Comparison of ENCODE assay signal across 8 mouse cellular contexts in the genomic region with DNA sequence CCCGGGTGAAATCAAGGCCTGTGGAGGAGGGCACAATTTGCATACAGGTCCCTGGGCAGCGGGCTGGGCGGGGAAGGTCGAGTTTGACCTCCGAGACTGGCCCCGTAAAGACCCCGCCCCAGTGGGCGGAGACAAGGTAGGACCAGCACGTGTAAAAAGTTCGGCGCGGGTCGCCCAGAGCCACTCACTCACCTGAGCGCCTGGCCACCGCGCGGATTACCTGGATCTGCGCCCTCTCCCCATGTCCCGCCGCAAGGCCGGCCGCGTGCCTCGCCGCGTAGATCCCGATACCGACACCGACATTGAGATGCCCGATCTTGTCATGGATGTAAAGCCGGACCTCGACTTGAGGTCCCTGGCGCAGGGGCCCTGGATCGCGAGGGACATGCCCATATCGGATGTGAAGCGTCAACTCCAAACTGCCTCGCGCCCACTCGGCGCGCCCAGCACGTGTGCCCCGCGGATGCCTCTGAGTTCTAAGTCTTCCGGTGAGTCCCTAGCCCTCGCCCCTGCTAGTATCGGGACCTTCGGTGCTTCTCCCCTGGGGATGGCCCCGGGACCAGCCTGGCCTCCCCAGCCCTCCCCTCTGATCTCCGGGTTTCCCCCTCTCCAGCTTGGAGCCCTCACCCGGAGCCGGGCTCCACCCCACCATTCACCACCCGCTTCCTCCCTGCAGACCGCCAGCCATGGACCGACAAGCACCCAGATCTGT. TPM values are rescaled to one million over a fixed set of nuclear protein-coding genes. Genes with fewer than 3 reads are reported as not detected.
DNase-seq lines count a peak whose midpoint lies in the region; ATAC-seq and TF ChIP-seq lines count a peak whose summit lies in the region.

A gene (plus strand): TSS at position 147 of the 712 bp plus-strand sequence.
A gene (minus strand): TSS at position 455 of the 712 bp plus-strand sequence.

- peak within 1 kb of the TSS; percentile 33 for H3K4me3 ChIP-seq in thymus, adult 2 months (ENCODE audit: control insufficient read depth, insufficient read depth, low read length)
- H3K4me3 ChIP-seq in limb, embryonic 12.5 days (replicated peaks), result peak within 1 kb of the TSS; percentile 40
- H3K4me3 ChIP-seq in midbrain, embryonic 13.5 days (replicated peaks), result peak within 1 kb of the TSS; percentile 28

- DNase-seq in thymus, adult 2 months, result no peak
- no peak for DNase-seq in thymus, adult 18-20 months
- peak; percentile 19 for DNase-seq in thymus, postnatal 25 days
- DNase-seq in left cerebral cortex, adult 18-20 months (ENCODE audit: low spot score in 2 of 2), result no peak

- peaks cover 6% of the 10 kb centered on the region; the same call in 1 of the 2 replicates for H3K27me3 ChIP-seq in thymus, adult 2 months (ENCODE audit: control insufficient read depth, insufficient read depth, low read length)
- peaks cover 60% of the 10 kb centered on the region for H3K27me3 ChIP-seq in limb, embryonic 12.5 days
- peaks cover 59% of the 10 kb centered on the region for H3K27me3 ChIP-seq in midbrain, embryonic 13.5 days

- TF ChIP-seq POLR2A in thymus, adult 2 months (IDR thresholded peaks at IDR 0.05; ENCODE audit: control insufficient read depth, extremely low read depth, insufficient read depth, low read length, poor library complexity), result no peak

- WGBS in thymus, adult 2 months, result 1% methylated on average over 56 of the region's 56 CpGs
- WGBS in limb, embryonic 12.5 days, result under 1% methylated on average over 56 of the region's 56 CpGs
- WGBS in midbrain, embryonic 13.5 days, result 1% methylated on average over 56 of the region's 56 CpGs

- no peak for TF ChIP-seq CTCF in thymus, adult 2 months (IDR thresholded peaks at IDR 0.05; ENCODE audit: borderline replicate concordance, control insufficient read depth, extremely low read depth, insufficient read depth, low read length, poor library complexity)

- peak within 1 kb of the TSS; percentile 75 for H3K4me2 ChIP-seq in limb, embryonic 12.5 days
- peak within 1 kb of the TSS; percentile 51 for H3K4me2 ChIP-seq in midbrain, embryonic 13.5 days (replicated peaks)

- no peak within 1 kb of the TSS for H3K27ac ChIP-seq in thymus, adult 2 months (ENCODE audit: control insufficient read depth, insufficient read depth, low read length)
- H3K27ac ChIP-seq in limb, embryonic 12.5 days, result no peak within 1 kb of the TSS
- H3K27ac ChIP-seq in midbrain, embryonic 13.5 days, result no peak within 1 kb of the TSS

- peak within 1 kb of the TSS; percentile 63 for H3K9ac ChIP-seq in limb, embryonic 12.5 days (replicated peaks)
- H3K9ac ChIP-seq in midbrain, embryonic 13.5 days (replicated peaks), result peak within 1 kb of the TSS; percentile 39

- H3K36me3 ChIP-seq in thymus, adult 2 months (ENCODE audit: control insufficient read depth, insufficient read depth, low read length), result peaks cover 5% of the 10 kb centered on the region; the same call in 1 of the 2 replicates
- H3K36me3 ChIP-seq in limb, embryonic 12.5 days, result peaks cover 27% of the 10 kb centered on the region
- H3K36me3 ChIP-seq in midbrain, embryonic 13.5 days, result peaks cover 29% of the 10 kb centered on the region

- H3K4me1 ChIP-seq in thymus, adult 2 months (replicated peaks; ENCODE audit: control insufficient read depth, insufficient read depth, low read length), result peaks cover 19% of the 10 kb centered on the region
- peaks cover 26% of the 10 kb centered on the region for H3K4me1 ChIP-seq in limb, embryonic 12.5 days (replicated peaks)
- H3K4me1 ChIP-seq in midbrain, embryonic 13.5 days (replicated peaks), result peaks cover 25% of the 10 kb centered on the region

- no peaks in the 10 kb centered on the region for H3K9me3 ChIP-seq in limb, embryonic 12.5 days
- no peaks in the 10 kb centered on the region for H3K9me3 ChIP-seq in midbrain, embryonic 13.5 days

- ATAC-seq in common myeloid progenitor, adult 5-6 weeks (replicated peaks; ENCODE audit: low read depth, poor library complexity, severe bottlenecking), result peak; percentile 45
- peak; percentile 33 to 46 for ATAC-seq in hematopoietic stem cell, adult 5-6 weeks (replicated peaks in 1 of 2; ENCODE audit: insufficient read depth in 1 of 2, low FRiP score in 2 of 2, low TSS enrichment in 1 of 2, low read depth in 1 of 2, poor library complexity in 2 of 2, severe bottlenecking in 2 of 2)
- ATAC-seq in limb, embryonic 12.5 days (ENCODE audit: insufficient number of reproducible peaks, insufficient read depth, low FRiP score, low TSS enrichment, low read depth), result no peak
- no peak for ATAC-seq in midbrain, embryonic 13.5 days

RNA-seq across cellular contexts. Expression of the first gene that starts in this region (rescaled TPM):
- 4.5 and 4.7 TPM in 2 replicates for polyA plus RNA-seq in thymus, adult 2 months (2012; rRNA removed)
- 2.6 and 6.3 TPM in 2 replicates for total RNA-seq in common myeloid progenitor, adult 5-6 weeks (2017)
- total RNA-seq in hematopoietic stem cell, adult 5-6 weeks (2017), result 5.3 and 5.9 TPM in 2 replicates
- polyA plus RNA-seq in limb, embryonic 12.5 days (2016; fragmentation: Nextera tagmentation; extraction: Ambion mirVana), result 0.38 and 0.61 TPM in 2 replicates
- 0.26 and 0.31 TPM in 2 replicates for polyA plus RNA-seq in midbrain, embryonic 13.5 days (2015; fragmentation: Nextera tagmentation; extraction: Ambion mirVana)
- total RNA-seq in left cerebral cortex, adult 18-20 months (2021), result 1 to 10 TPM; 2.0 to 2.7 TPM

RNA-seq across cellular contexts. Expression of the second gene that starts in this region (rescaled TPM):
- 121 and 130 TPM in 2 replicates for polyA plus RNA-seq in thymus, adult 2 months (2012; rRNA removed)
- 41.0 and 56.4 TPM in 2 replicates for total RNA-seq in common myeloid progenitor, adult 5-6 weeks (2017)
- total RNA-seq in hematopoietic stem cell, adult 5-6 weeks (2017), result 35.4 and 44.9 TPM in 2 replicates
- 167 and 170 TPM in 2 replicates for polyA plus RNA-seq in limb, embryonic 12.5 days (2016; fragmentation: Nextera tagmentation; extraction: Ambion mirVana)
- 134 and 138 TPM in 2 replicates for polyA plus RNA-seq in midbrain, embryonic 13.5 days (2015; fragmentation: Nextera tagmentation; extraction: Ambion mirVana)
- 10 to 100 TPM; 51.0 to 53.7 TPM for total RNA-seq in left cerebral cortex, adult 18-20 months (2021)

Comparison
In these comparisons a context has a peak if more than half of its experiments do, and no peak if none do; other contexts are left out.
1. ATAC-seq: peak in common myeloid progenitor, adult 5-6 weeks (single experiment) and hematopoietic stem cell, adult 5-6 weeks (2 of 2); none in limb, embryonic 12.5 days (single experiment) and midbrain, embryonic 13.5 days (single experiment).
2. Peak in every context shown above with its lines, with median percentiles within 50 percentile points of each other: H3K4me3 ChIP-seq.